Mouse (Mus musculus): ENCODE data around the gene Jund.

DNA sequence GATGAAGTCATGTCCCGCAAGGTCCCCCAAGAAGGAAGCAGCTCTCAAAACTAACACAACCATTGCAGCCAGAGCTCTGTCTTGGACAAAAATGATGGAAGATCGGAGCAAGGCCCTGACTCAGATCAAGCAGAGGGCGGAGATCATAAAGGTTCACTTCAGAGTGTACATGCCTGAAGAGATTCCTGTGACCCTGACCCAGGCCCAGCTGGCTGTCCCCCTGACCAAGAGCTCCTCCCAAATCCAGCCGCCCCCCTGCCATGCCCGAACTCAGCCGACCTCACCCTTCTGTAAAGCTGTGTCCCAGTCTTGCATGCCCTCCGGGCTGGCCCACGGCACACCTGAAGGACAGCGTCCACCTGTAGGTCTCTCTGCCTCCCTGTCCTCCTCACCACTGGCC is 11.0 kb downstream of the Jund start:
- TF ChIP-seq CTCF (IDR thresholded peaks at IDR 0.05) = no peak
- TF ChIP-seq EP300 (IDR thresholded peaks at IDR 0.05) = no peak
